Mouse (Mus musculus): ENCODE measurements around the gene Atp13a4. TPM values are rescaled to one million over a fixed set of nuclear protein-coding genes. Genes with fewer than 3 reads are reported as not detected.

Gene Atp13a4
- not detected in 2 replicates for total RNA-seq (2015; ENCODE audit: low replicate concordance)
- total RNA-seq (2017; ENCODE audit: low replicate concordance), result not detected in 2 replicates

- ATAC-seq (replicated peaks; ENCODE audit: low FRiP score, poor library complexity, severe bottlenecking), result no peak
These were observed at the start of gene Atp13a4 for GRCm38 (mm10) chr16:29544829-29545228. TSS of gene Atp13a4 (minus strand) at chr16:29544864.

GRCm38 (mm10) chr16:29592171-29592570 is 47.5 kb upstream of the Atp13a4 start:
- no peak for ATAC-seq (replicated peaks; ENCODE audit: low FRiP score, poor library complexity, severe bottlenecking)

DNA sequence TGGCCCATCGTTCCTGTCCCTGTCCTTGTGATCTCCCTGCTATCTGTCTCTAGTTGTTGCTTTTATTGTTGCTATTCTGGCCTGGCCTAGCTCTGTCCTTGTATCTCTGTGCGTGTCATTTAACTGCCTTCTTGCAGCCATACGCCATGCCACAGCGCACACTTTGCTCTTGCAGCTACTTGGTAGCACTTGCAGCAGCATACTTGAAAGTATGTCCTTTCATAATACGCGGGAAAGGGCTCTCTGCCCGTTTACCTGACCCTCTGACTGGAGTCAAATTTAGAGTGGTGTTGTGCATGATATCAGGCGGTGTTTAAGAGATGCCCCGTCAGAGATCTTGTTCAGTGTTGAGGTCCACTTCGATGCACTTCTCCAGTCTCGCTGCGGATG is 35.1 kb upstream of the Atp13a4 start:
- ATAC-seq (replicated peaks; ENCODE audit: low FRiP score, poor library complexity, severe bottlenecking), result 0 out of 2 replicates have a peak, but pooled peaks have one; percentile 37

DNA sequence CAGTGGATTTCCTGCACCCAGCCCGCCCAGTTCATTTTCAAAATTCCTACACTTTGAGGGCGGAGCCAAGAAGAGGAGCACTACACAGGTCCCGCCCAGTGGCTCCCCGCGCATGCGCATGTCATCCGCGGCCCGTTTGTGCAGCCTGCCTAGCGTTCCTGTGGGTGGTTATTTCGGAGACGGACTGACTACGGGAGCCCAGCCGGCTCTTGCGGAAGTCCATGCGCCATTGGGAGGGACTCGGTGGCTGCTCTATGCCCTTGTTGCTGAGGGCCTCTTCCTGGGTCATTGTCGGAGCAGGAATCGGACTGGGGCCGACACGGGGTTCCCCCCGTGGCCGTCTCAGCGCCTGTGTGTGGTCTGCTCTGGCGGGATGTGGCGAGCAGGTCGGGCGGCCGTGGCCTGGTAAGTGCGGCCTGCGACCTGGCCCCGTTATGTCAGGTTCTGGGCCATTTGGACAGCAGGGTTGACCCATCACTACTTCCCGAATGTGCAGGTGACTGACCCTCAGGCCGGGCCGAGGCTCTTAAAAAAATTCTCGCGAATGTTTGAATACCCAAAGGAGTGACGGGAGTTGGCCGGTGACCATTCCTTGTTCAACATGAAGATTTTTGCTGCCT is 34.6 kb upstream of the Atp13a4 start, which contains the start of gene Opa1:
Gene Opa1, plus strand, starts transcription at position 168 of the 620 bp plus-strand sequence.
- peak; percentile 99 for ATAC-seq (replicated peaks; ENCODE audit: low FRiP score, poor library complexity, severe bottlenecking)

- no peak for ATAC-seq (replicated peaks; ENCODE audit: low FRiP score, poor library complexity, severe bottlenecking)
These were observed 31.0 kb upstream of the Atp13a4 start for GRCm38 (mm10) chr16:29575620-29576019.

GRCm38 (mm10) chr16:29574013-29574412 is 29.3 kb upstream of the Atp13a4 start:
- ATAC-seq (replicated peaks; ENCODE audit: low FRiP score, poor library complexity, severe bottlenecking), result no peak

GRCm38 (mm10) chr16:29560869-29561268 is 16.2 kb upstream of the Atp13a4 start:
- no peak for ATAC-seq (replicated peaks; ENCODE audit: low FRiP score, poor library complexity, severe bottlenecking)

DNA sequence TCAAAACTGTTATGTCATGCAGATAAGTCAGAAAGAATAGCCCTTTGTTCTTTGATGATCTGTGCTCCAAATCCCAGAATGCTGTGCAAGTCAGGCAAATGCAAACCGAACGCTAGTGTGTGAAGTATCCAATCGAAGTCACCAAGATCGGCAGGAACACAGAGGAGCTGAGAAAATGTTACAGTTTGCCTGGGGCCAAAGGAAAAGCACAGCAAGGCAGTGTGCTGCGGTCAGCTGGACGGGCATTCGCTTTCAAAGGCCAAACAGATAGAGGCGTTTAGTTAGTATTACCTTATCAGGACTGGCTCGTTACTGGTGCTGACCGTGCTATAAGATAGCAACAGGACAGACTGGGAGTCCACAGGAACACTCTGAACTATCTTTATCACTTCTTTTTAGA is 15.8 kb upstream of the Atp13a4 start:
- no peak for ATAC-seq (replicated peaks; ENCODE audit: low FRiP score, poor library complexity, severe bottlenecking)

DNA sequence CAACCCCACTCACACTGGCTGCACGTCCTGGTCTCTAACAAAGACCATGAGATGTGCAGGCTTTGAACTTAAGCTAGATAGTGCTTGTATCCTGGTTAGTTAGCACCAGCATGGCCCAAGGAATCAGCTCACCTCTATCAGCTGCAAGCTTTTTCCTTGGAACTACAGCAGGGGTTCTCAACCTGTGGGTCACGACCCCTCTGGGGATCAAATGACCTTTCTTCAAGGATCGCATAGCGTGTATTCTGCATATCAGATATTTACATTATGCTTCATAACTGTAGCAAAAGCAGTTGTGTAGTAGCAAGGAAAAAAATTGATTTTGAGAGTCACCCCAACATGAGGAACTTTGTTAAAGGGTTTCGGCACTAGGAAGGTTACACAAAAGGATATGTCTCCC is 15.0 kb upstream of the Atp13a4 start:
- no peak for ATAC-seq (replicated peaks; ENCODE audit: low FRiP score, poor library complexity, severe bottlenecking)

DNA sequence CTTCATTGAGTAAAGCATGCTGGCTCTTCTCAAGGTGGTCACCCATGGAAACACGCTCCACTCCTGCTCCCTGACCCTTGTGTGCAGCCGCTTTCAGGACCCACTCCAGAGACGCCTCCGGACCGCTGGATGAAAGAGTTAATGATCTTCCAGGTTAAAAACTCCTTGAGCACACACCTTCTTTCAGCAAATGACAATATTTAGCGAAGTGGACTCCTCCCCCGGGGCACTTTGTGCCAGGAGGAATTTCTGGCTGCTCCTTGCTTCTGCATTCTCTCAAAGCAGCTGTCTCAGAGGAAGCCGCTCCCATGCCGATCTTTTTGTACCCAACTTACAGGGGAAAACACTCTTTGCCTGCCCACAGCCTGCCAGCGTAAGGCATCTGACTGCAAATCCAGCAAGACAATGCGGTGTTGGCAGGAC is 3.4 kb downstream of the Atp13a4 start:
- no peak for ATAC-seq (replicated peaks; ENCODE audit: low FRiP score, poor library complexity, severe bottlenecking)

DNA sequence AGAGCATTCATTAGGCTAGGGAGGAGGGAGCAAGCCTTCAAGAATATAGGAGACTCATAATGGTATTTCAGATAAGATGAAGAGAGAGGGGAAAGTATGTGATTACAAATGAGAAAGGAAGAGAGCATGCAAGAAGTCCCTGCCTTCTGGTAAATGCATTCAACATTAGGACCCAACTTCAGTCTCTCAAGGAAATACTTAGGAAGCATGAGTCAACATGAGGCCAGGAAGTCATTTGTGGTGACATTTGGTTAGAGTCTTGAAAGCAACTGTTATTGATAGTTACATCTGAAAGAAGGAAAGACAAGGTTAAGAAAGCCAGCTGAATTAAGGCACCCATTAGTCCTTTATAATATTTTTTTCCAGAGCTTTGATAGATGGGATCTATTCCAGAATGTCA is 4.8 kb downstream of the Atp13a4 start:
- ATAC-seq (replicated peaks; ENCODE audit: low FRiP score, poor library complexity, severe bottlenecking), result no peak

GRCm38 (mm10) chr16:29536411-29537204 is 8.1 kb downstream of the Atp13a4 start:
- no peak for ATAC-seq (replicated peaks; ENCODE audit: low FRiP score, poor library complexity, severe bottlenecking)

- ATAC-seq (replicated peaks; ENCODE audit: low FRiP score, poor library complexity, severe bottlenecking), result no peak
These were observed 8.8 kb downstream of the Atp13a4 start for GRCm38 (mm10) chr16:29535866-29536265.

DNA sequence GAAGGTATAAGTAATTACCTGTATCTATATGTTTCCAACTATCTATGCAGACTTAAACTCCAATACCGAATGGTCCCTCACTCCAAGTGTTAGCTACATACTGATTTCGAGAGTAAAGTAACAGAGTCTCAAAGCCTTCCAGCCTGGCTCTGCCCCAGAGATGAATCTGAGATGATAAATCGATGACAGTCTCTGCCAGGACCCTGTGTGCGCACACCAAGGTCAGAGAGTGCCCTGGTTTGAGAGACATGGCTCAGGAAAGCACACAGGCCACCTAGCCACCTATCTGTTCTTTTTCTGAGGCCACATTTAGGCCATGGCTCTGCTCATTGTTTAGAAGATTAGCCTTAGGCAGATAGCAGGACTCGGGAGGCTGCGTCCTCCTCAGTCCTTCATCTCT is 11.0 kb downstream of the Atp13a4 start:
- no peak for ATAC-seq (replicated peaks; ENCODE audit: low FRiP score, poor library complexity, severe bottlenecking)

GRCm38 (mm10) chr16:29527085-29527484 is 17.6 kb downstream of the Atp13a4 start:
- no peak for ATAC-seq (replicated peaks; ENCODE audit: low FRiP score, poor library complexity, severe bottlenecking)

- no peak for ATAC-seq (replicated peaks; ENCODE audit: low FRiP score, poor library complexity, severe bottlenecking)
These were observed 18.1 kb downstream of the Atp13a4 start for GRCm38 (mm10) chr16:29526585-29526984.

DNA sequence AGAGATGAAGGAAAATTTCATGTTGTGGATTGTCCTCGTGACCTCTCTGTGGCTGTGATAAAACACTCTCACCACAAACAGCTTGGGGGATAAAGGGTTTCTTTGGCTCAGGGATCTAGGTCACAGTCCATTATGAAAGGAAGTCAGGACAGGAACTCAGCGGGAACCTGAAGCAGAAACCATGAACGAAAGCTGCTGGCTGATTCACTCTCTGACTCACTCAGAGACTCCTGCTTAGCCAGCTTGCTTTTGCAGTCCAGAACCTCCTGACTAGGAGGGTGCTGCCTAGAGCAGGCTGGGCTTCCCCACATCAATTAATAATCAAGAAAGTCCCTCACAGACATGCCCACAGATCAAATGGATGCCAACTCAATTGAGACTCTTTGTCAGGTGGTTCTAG is 32.2 kb downstream of the Atp13a4 start:
- no peak for ATAC-seq (replicated peaks; ENCODE audit: low FRiP score, poor library complexity, severe bottlenecking)

GRCm38 (mm10) chr16:29510743-29511142 is 33.9 kb downstream of the Atp13a4 start:
- no peak for ATAC-seq (replicated peaks; ENCODE audit: low FRiP score, poor library complexity, severe bottlenecking)

DNA sequence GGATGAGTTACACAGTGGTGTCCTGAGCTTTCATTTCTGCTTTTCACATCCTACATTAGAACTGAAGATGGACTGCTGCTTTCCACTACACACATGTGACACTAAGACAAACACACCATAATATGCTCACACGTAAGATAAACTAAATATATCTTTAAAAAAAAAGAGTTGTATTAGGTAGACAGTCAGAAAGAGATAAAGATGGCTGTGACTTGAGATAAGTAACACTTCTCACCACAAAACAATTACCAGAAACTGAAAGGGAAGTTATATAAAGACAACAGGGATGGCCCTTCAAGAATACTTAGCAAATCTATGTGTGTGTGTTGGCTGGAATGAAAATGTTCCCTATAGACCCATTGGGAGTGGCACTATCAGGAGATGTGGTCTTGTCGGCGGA is 34.8 kb downstream of the Atp13a4 start:
- no peak for ATAC-seq (replicated peaks; ENCODE audit: low FRiP score, poor library complexity, severe bottlenecking)

GRCm38 (mm10) chr16:29504671-29505070 is 40.0 kb downstream of the Atp13a4 start:
- ATAC-seq (replicated peaks; ENCODE audit: low FRiP score, poor library complexity, severe bottlenecking), result no peak

GRCm38 (mm10) chr16:29504198-29504597 is 40.5 kb downstream of the Atp13a4 start:
- no peak for ATAC-seq (replicated peaks; ENCODE audit: low FRiP score, poor library complexity, severe bottlenecking)
